Mouse (Mus musculus): ENCODE results near the gene Grid2. TPM values are rescaled to one million over a fixed set of nuclear protein-coding genes. Genes with fewer than 3 reads are reported as not detected.

Gene Grid2
- polyA plus RNA-seq, 1 experiment from 2014 or later: 4.5 TPM

DNA sequence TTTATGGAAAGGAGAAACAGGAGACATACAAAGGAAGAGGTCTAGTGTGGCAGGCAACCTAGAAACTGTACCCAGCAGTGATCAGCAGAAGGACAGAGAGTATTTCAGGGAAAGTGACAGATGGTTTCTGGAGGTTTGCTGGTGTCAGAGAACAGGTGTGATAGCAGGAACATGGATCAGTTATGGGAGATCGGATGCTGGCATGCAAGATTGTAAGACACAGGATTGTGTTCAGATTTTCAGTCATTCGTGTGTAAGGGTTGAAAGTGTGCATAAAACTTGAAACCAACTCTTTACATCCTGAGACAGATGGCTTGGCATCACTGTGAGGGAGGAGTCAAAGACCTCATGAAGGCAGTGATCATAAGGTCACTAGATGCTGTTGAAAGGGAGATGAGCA, 817.7 kb downstream of the Grid2 start:
- WGBS: 73% methylated on average over 2 of the region's 2 CpGs
- H3K27me3 ChIP-seq (replicated peaks; ENCODE audit: control insufficient read depth, insufficient read depth, low read length): no peaks in the 10 kb centered on the region
- H3K36me3 ChIP-seq (ENCODE audit: control insufficient read depth, insufficient read depth): no peaks in the 10 kb centered on the region
- H3K9ac ChIP-seq (replicated peaks; ENCODE audit: low read depth, low read length): no peak overlapping the region
- no peak for ATAC-seq
- no peak overlapping the region for H3K27ac ChIP-seq (ENCODE audit: low read length)
- H3K9me3 ChIP-seq (ENCODE audit: control insufficient read depth, low read length): no peaks in the 10 kb centered on the region
- H3K4me3 ChIP-seq (replicated peaks; ENCODE audit: low read length): no peak overlapping the region
- no peaks in the 10 kb centered on the region for H3K4me1 ChIP-seq (replicated peaks; ENCODE audit: control insufficient read depth, insufficient read depth, low read length)
- H3K4me2 ChIP-seq (ENCODE audit: low read length): no peak overlapping the region

DNA sequence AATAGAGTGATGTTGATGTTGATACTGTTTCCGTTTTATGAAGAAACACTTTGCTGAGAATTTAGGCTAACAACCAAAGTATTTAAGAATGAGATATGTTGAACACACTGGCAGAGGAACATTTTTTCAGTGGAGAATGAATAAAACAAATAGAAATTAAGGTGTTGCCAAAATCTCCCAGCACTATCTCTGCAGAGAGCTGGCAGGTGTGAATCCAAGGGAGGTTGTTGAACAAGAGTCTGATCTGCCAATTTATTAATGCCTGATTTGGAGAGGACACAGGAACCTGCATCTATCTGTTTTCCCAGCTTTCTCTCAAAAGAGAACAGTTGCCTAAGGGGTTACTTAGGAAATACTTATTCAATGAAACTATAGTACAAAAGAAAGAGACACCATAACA, 822.2 kb downstream of the Grid2 start:
- Histone ChIP-seq H3K27ac (ENCODE audit: low read length) (no peak overlapping the region), H3K4me3 (replicated peaks; ENCODE audit: low read length) (no peak overlapping the region), H3K36me3 (ENCODE audit: control insufficient read depth, insufficient read depth) (no peaks in the 10 kb centered on the region), H3K4me2 (ENCODE audit: low read length) (no peak overlapping the region), H3K9me3 (ENCODE audit: control insufficient read depth, low read length) (no peaks in the 10 kb centered on the region), H3K27me3 (replicated peaks; ENCODE audit: control insufficient read depth, insufficient read depth, low read length) (no peaks in the 10 kb centered on the region), H3K9ac (replicated peaks; ENCODE audit: low read depth, low read length) (no peak overlapping the region), H3K4me1 (replicated peaks; ENCODE audit: control insufficient read depth, insufficient read depth, low read length) (no peaks in the 10 kb centered on the region)
- WGBS: 79% methylated on average over 1 of the region's 1 CpGs
- no peak for ATAC-seq

DNA sequence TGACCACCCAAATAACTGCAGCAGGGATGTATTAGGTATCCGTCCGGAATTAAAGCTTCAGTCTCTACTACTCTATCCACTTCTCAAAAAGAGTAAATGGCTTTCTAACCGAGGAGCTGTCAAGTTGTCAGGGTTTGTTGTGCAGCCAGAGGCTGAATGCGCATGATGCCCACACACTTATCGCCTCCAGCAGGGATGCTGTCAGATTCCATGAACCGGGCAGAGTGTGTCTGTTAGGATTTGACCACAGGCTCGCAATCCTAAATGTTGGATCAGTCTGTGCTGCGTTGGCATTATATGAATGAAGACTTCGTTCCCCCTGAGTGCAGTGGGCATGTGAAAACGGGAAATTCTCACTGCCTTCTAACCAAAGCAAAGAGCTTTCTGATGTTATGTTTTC, 843.0 kb downstream of the Grid2 start:
- peak; percentile 49; the same call in 1 of the 2 replicates for ATAC-seq
- WGBS: 51% methylated on average over 10 of the region's 10 CpGs
- no peak overlapping the region for H3K9ac ChIP-seq (replicated peaks; ENCODE audit: low read depth, low read length)
- H3K27me3 ChIP-seq (replicated peaks; ENCODE audit: control insufficient read depth, insufficient read depth, low read length): no peaks in the 10 kb centered on the region
- H3K36me3 ChIP-seq (ENCODE audit: control insufficient read depth, insufficient read depth): no peaks in the 10 kb centered on the region
- no peaks in the 10 kb centered on the region for H3K4me1 ChIP-seq (replicated peaks; ENCODE audit: control insufficient read depth, insufficient read depth, low read length)
- no peaks in the 10 kb centered on the region for H3K9me3 ChIP-seq (ENCODE audit: control insufficient read depth, low read length)
- no peak overlapping the region for H3K27ac ChIP-seq (ENCODE audit: low read length)
- H3K4me3 ChIP-seq (replicated peaks; ENCODE audit: low read length): no peak overlapping the region
- H3K4me2 ChIP-seq (ENCODE audit: low read length): no peak overlapping the region

DNA sequence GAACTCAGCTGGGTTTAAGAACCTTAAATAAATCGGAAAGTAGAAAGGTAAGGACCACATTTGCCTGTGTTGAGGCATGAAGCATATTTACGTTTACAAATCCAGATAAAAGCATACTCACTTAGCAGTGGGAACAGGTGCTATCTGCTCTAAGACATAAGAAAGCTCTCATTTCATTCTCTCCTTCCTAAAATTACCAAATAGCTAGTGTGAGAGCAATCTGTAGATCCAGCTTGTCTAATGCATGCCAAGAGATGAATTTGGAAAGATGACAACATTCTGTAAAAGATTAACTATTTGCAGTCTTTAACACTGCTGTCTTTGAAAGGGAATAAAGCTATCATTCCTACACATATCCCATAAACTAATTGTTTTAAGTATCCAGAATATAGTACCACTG, 858.9 kb downstream of the Grid2 start:
- Histone ChIP-seq H3K36me3 (ENCODE audit: control insufficient read depth, insufficient read depth) (no peaks in the 10 kb centered on the region), H3K27me3 (replicated peaks; ENCODE audit: control insufficient read depth, insufficient read depth, low read length) (no peaks in the 10 kb centered on the region), H3K27ac (ENCODE audit: low read length) (no peak overlapping the region), H3K4me3 (replicated peaks; ENCODE audit: low read length) (no peak overlapping the region), H3K4me2 (ENCODE audit: low read length) (no peak overlapping the region), H3K9me3 (ENCODE audit: control insufficient read depth, low read length) (no peaks in the 10 kb centered on the region), H3K9ac (replicated peaks; ENCODE audit: low read depth, low read length) (no peak overlapping the region), H3K4me1 (replicated peaks; ENCODE audit: control insufficient read depth, insufficient read depth, low read length) (no peaks in the 10 kb centered on the region)
- ATAC-seq: peak; percentile 80
- 77% methylated on average over 2 of the region's 2 CpGs for WGBS

DNA sequence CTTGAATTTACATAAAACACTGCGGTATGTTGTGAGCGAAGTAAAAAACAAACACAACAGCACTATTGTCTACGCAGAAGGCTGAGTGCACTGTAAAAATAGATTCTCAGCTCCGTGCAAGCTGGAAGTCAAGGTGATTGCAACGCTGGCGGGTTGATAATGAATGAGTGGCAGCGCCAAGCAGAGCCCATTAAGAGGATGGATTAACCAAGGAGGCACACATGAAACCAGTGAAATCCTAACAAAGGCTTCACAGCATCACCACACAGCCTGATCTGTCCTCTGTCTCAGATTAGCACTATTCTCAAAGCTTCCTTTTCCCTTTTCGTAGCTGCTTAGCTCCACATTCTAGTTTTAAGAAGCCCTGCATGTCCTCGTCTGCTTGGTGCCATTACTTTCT, 880.6 kb downstream of the Grid2 start:
- Histone ChIP-seq H3K4me2 (ENCODE audit: low read length) (no peak overlapping the region), H3K4me3 (replicated peaks; ENCODE audit: low read length) (no peak overlapping the region), H3K27me3 (replicated peaks; ENCODE audit: control insufficient read depth, insufficient read depth, low read length) (no peaks in the 10 kb centered on the region), H3K4me1 (replicated peaks; ENCODE audit: control insufficient read depth, insufficient read depth, low read length) (peaks cover 2% of the 10 kb centered on the region; the same call in 1 of the 2 replicates), H3K27ac (ENCODE audit: low read length) (no peak overlapping the region), H3K36me3 (ENCODE audit: control insufficient read depth, insufficient read depth) (no peaks in the 10 kb centered on the region), H3K9ac (replicated peaks; ENCODE audit: low read depth, low read length) (no peak overlapping the region), H3K9me3 (ENCODE audit: control insufficient read depth, low read length) (no peaks in the 10 kb centered on the region)
- ATAC-seq: no peak
- WGBS: 39% methylated on average over 9 of the region's 9 CpGs

DNA sequence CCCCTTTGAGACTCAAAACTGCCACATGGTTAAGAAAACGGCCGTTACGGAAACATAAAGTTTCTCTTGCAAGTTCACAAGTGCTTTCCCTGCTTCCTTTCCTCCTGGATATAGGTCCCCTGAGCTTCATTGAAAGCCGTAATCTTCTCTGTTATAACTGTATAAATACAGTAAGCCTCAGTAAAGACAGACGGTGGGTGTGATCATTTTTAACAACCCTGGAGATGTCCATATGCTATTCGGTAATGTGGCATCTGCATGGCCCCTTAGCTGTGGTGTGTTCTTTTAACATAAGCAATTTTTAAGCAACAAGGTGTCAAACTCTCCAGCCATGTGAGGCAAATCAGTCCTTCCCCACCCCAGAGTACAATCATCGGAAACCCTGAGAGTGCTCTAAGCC, 892.9 kb downstream of the Grid2 start:
- Histone ChIP-seq H3K4me1 (replicated peaks; ENCODE audit: control insufficient read depth, insufficient read depth, low read length) (no peaks in the 10 kb centered on the region), H3K27ac (ENCODE audit: low read length) (no peak overlapping the region), H3K27me3 (replicated peaks; ENCODE audit: control insufficient read depth, insufficient read depth, low read length) (no peaks in the 10 kb centered on the region), H3K4me3 (replicated peaks; ENCODE audit: low read length) (no peak overlapping the region), H3K36me3 (ENCODE audit: control insufficient read depth, insufficient read depth) (no peaks in the 10 kb centered on the region), H3K4me2 (ENCODE audit: low read length) (no peak overlapping the region), H3K9me3 (ENCODE audit: control insufficient read depth, low read length) (no peaks in the 10 kb centered on the region), H3K9ac (replicated peaks; ENCODE audit: low read depth, low read length) (no peak overlapping the region)
- 83% methylated on average over 7 of the region's 7 CpGs for WGBS
- no peak for ATAC-seq

DNA sequence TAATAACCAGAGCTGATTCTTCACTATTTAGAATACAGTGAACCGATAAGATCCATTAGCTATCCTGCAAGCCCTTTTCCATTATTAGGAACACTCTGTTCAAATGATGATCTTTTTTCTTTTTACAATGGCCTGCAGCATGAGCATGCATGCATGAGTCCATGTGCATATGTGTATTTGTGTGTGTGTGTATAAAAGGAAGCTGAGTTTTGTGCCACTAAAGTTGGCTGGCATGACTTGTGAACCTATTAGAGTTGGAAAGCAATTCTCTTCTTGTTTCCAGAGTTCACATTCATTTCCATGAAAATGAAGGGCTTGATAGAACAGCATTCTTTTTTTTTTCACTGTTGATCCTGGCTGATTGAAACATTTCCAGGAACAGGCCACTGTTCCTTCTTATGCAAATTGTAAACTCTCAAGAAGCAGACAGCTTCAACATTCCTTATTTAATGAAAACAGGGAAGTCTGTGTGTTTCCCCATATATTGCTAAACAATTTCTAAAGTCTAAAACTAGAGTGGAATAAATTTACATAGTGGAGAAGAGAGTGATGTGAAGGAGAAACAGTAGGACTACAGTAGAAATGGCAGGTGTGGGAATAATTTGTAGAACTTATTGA, 919.4 kb downstream of the Grid2 start:
- no peaks in the 10 kb centered on the region for H3K4me1 ChIP-seq (replicated peaks; ENCODE audit: control insufficient read depth, insufficient read depth, low read length)
- no peaks in the 10 kb centered on the region for H3K9me3 ChIP-seq (ENCODE audit: control insufficient read depth, low read length)
- no peaks in the 10 kb centered on the region for H3K27me3 ChIP-seq (replicated peaks; ENCODE audit: control insufficient read depth, insufficient read depth, low read length)
- no peak overlapping the region for H3K4me2 ChIP-seq (ENCODE audit: low read length)
- no peak overlapping the region for H3K9ac ChIP-seq (replicated peaks; ENCODE audit: low read depth, low read length)
- ATAC-seq: peak; percentile 89
- H3K27ac ChIP-seq (ENCODE audit: low read length): no peak overlapping the region
- H3K4me3 ChIP-seq (replicated peaks; ENCODE audit: low read length): no peak overlapping the region
- no peaks in the 10 kb centered on the region for H3K36me3 ChIP-seq (ENCODE audit: control insufficient read depth, insufficient read depth)
- WGBS: 24% methylated on average over 1 of the region's 1 CpGs

DNA sequence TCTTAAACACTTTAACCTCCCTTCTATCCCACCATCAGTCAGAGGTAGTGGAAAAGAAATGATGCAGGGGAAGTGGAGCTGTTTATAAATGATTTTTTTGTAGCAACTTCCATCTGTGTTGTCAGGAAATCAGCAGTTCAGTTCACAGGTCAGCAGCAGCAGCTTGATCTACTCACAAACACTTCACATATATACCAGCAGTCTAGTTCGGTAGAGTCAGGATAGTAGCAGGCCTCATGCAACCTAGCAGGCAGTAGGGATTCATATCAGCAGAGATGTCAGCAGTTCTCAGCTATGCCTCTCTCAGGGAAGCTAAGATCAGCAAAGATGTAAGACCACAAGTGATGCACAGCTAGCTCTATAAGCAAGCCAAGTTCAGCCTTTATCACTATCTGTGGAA, 938.0 kb downstream of the Grid2 start:
- no peaks in the 10 kb centered on the region for H3K9me3 ChIP-seq (ENCODE audit: control insufficient read depth, low read length)
- no peak for ATAC-seq
- whole genome bisulfite sequencing: 84% methylated on average over 1 of the region's 1 CpGs
- H3K36me3 ChIP-seq (ENCODE audit: control insufficient read depth, insufficient read depth): no peaks in the 10 kb centered on the region
- H3K4me2 ChIP-seq (ENCODE audit: low read length): no peak overlapping the region
- no peaks in the 10 kb centered on the region for H3K27me3 ChIP-seq (replicated peaks; ENCODE audit: control insufficient read depth, insufficient read depth, low read length)
- no peak overlapping the region for H3K27ac ChIP-seq (ENCODE audit: low read length)
- no peak overlapping the region for H3K9ac ChIP-seq (replicated peaks; ENCODE audit: low read depth, low read length)
- no peaks in the 10 kb centered on the region for H3K4me1 ChIP-seq (replicated peaks; ENCODE audit: control insufficient read depth, insufficient read depth, low read length)
- no peak overlapping the region for H3K4me3 ChIP-seq (replicated peaks; ENCODE audit: low read length)

DNA sequence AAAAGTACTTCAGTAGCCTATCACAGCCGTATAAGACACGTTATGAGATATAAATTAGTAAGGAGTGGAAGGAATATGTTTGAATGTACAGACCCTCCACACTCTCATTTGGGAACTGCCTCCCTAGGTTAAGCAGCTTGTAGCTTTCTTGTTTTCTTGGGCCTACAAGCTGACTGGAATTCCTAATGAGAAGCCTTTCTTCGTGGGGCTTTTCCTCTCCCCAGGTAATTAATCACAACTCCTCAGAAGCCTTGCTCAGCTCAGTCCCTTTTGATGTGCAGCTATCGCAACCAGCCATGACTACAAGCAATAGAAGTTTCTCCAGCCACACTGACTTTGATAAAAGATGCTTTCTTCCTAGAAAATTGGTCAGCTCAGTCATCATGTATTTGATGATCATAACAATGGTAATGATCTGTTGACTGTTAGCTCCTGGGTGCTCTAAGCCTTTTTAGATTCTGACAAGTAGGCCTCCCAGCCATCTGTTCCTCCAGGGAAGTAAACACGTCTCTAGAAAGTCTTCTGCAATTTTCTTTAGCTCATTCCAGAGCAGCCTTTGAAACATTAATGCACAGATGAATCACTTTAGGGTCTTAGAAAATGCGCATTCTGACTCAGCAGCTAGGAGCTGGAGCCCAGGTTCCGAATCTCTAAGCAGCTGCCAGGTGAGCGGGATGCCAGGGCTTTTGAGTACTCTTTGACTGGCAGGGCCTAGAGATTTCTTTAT, 946.9 kb downstream of the Grid2 start:
- 7% methylated on average over 8 of the region's 8 CpGs for WGBS
- Histone ChIP-seq H3K4me3 (replicated peaks; ENCODE audit: low read length) (no peak overlapping the region), H3K27ac (ENCODE audit: low read length) (no peak overlapping the region), H3K27me3 (replicated peaks; ENCODE audit: control insufficient read depth, insufficient read depth, low read length) (no peaks in the 10 kb centered on the region), H3K9ac (replicated peaks; ENCODE audit: low read depth, low read length) (no peak overlapping the region), H3K36me3 (ENCODE audit: control insufficient read depth, insufficient read depth) (no peaks in the 10 kb centered on the region), H3K4me1 (replicated peaks; ENCODE audit: control insufficient read depth, insufficient read depth, low read length) (peaks cover 3% of the 10 kb centered on the region), H3K9me3 (ENCODE audit: control insufficient read depth, low read length) (no peaks in the 10 kb centered on the region), H3K4me2 (ENCODE audit: low read length) (no peak overlapping the region)
- ATAC-seq: no peak

Data from forebrain, embryonic 16.5 days (tissue).